Mouse (Mus musculus): ENCODE measurements around the gene Crip1.

Crip1 gene

GRCm38 (mm10) chr12:113148381-113149035, 2.4 kb downstream of the Crip1 start:
- peak; percentile 77 for DNase-seq (ENCODE audit: low spot score)

- no peak for DNase-seq (ENCODE audit: low spot score)
Observed at GRCm38 (mm10) chr12:113149341-113149740, 3.2 kb downstream of the Crip1 start.

- DNase-seq (ENCODE audit: low spot score): no peak
Observed at GRCm38 (mm10) chr12:113149896-113150295, 3.8 kb downstream of the Crip1 start.

GRCm38 (mm10) chr12:113150591-113150990, 4.5 kb downstream of the Crip1 start:
- no peak for DNase-seq (ENCODE audit: low spot score)

GRCm38 (mm10) chr12:113151046-113151445, 4.9 kb downstream of the Crip1 start:
- DNase-seq (ENCODE audit: low spot score): no peak

GRCm38 (mm10) chr12:113151661-113152271, 5.7 kb downstream of the Crip1 start:
- DNase-seq (ENCODE audit: low spot score): peak; percentile 61

GRCm38 (mm10) chr12:113152272-113152661, 6.2 kb downstream of the Crip1 start:
- DNase-seq (ENCODE audit: low spot score): peak; percentile 44

GRCm38 (mm10) chr12:113152991-113153525, 6.9 kb downstream of the Crip1 start:
- DNase-seq (ENCODE audit: low spot score): no peak

GRCm38 (mm10) chr12:113153971-113154370, 7.9 kb downstream of the Crip1 start:
- DNase-seq (ENCODE audit: low spot score): peak; percentile 33

GRCm38 (mm10) chr12:113154747-113155075, 8.6 kb downstream of the Crip1 start:
- DNase-seq (ENCODE audit: low spot score): no peak

- peak; percentile 73 for DNase-seq (ENCODE audit: low spot score)
Observed at GRCm38 (mm10) chr12:113155076-113155771, 9.1 kb downstream of the Crip1 start.

GRCm38 (mm10) chr12:113155887-113156539, 9.9 kb downstream of the Crip1 start, which contains the start of gene Tedc1:
Gene Tedc1 (plus strand): TSS chr12:113156421.
- DNase-seq (ENCODE audit: low spot score): peak; percentile 100

GRCm38 (mm10) chr12:113156540-113156929, 10.4 kb downstream of the Crip1 start:
- no peak for DNase-seq (ENCODE audit: low spot score)

GRCm38 (mm10) chr12:113157002-113157401, 10.9 kb downstream of the Crip1 start:
- no peak for DNase-seq (ENCODE audit: low spot score)

- no peak for DNase-seq (ENCODE audit: low spot score)
Observed at GRCm38 (mm10) chr12:113157521-113157920, 11.4 kb downstream of the Crip1 start.

- no peak for DNase-seq (ENCODE audit: low spot score)
Observed at GRCm38 (mm10) chr12:113157971-113158370, 11.9 kb downstream of the Crip1 start.

GRCm38 (mm10) chr12:113163561-113164006, 17.5 kb downstream of the Crip1 start:
- no peak for DNase-seq (ENCODE audit: low spot score)

GRCm38 (mm10) chr12:113168031-113168536, 22.0 kb downstream of the Crip1 start:
- no peak for DNase-seq (ENCODE audit: low spot score)

GRCm38 (mm10) chr12:113176960-113177725, 31.0 kb downstream of the Crip1 start:
- no peak for DNase-seq (ENCODE audit: low spot score)

- DNase-seq (ENCODE audit: low spot score): no peak
Observed at GRCm38 (mm10) chr12:113181020-113181419, 34.9 kb downstream of the Crip1 start.

- DNase-seq (ENCODE audit: low spot score): no peak
Observed at GRCm38 (mm10) chr12:113184945-113185344, 38.8 kb downstream of the Crip1 start.
